Mouse (Mus musculus) cortical plate, adult 2 months (tissue): Measurements from ENCODE around the gene 2410131K14Rik. TPM values are rescaled to one million over a fixed set of nuclear protein-coding genes. Genes with fewer than 3 reads are reported as not detected.

Experiments used
- H3K27ac ChIP-seq: fragments of 200-500 bp; 2 replicates; pipeline ENCODE4 v1.5.1; 2012; ENCODE audit warnings: low read length, control low read depth, inconsistent platforms; ENCODE audit not compliant: insufficient read depth
- H3K4me1 ChIP-seq: fragments of 200-500 bp; 2 replicates; pipeline ENCODE4 v1.6.1; 2011; ENCODE audit warnings: low read length; ENCODE audit not compliant: control insufficient read depth, insufficient read depth
- H3K4me3 ChIP-seq: fragments of 200-500 bp; 2 replicates; pipeline ENCODE4 v1.5.1; 2011; ENCODE audit warnings: mild to moderate bottlenecking, low read length, control low read depth; ENCODE audit not compliant: insufficient read depth
- CTCF ChIP-seq: fragments of 200-500 bp; IDR thresholded peaks from 2 replicates; pipeline ENCODE4 v1.5.1; 2011; ENCODE audit warnings: mild to moderate bottlenecking, control low read depth, low read length; ENCODE audit not compliant: insufficient read depth; ENCODE audit errors: extremely low read depth
- POLR2A ChIP-seq: fragments of 200-500 bp; IDR thresholded peaks from 2 replicates; pipeline ENCODE4 v1.6.1; 2011; ENCODE audit warnings: mild to moderate bottlenecking, low read length, control low read depth; ENCODE audit not compliant: insufficient read depth; ENCODE audit errors: extremely low read depth
- polyA plus RNA-seq: library from polyadenylated mRNA; depleted of rRNA; stranded (reverse); fragments of >200 nt; gene quantifications from 2 replicates; pipeline ENCODE4 v1.2.3, GENCODE M21; 2012

Gene 2410131K14Rik
- polyA plus RNA-seq, 1 experiment, result 15.0 TPM

GRCm38 (mm10) chr5:118230071-118230611 is 14.9 kb upstream of the 2410131K14Rik start:
- TF ChIP-seq CTCF (no peak), POLR2A (no peak)
- Histone ChIP-seq H3K27ac (no peak overlapping the region), H3K4me3 (no peak overlapping the region), H3K4me1 (no peaks in the 10 kb centered on the region)

GRCm38 (mm10) chr5:118236891-118237290 is 8.1 kb upstream of the 2410131K14Rik start:
- no peak overlapping the region for H3K27ac ChIP-seq
- no peaks in the 10 kb centered on the region for H3K4me1 ChIP-seq
- H3K4me3 ChIP-seq, result no peak overlapping the region
- TF ChIP-seq CTCF, result no peak
- no peak for TF ChIP-seq POLR2A

- Histone ChIP-seq H3K27ac (no peak overlapping the region), H3K4me1 (no peaks in the 10 kb centered on the region), H3K4me3 (no peak overlapping the region)
- TF ChIP-seq POLR2A (no peak), CTCF (no peak)
Measured at GRCm38 (mm10) chr5:118239671-118240070, 5.4 kb upstream of the 2410131K14Rik start.

- 0 out of 2 replicates have a peak overlapping the region, but pooled peaks have one; percentile 14 for H3K27ac ChIP-seq
- H3K4me3 ChIP-seq, result peak overlapping the region; percentile 88
- peaks cover 3% of the 10 kb centered on the region; the same call in 1 of the 2 replicates for H3K4me1 ChIP-seq
- no peak for TF ChIP-seq POLR2A
- no peak for TF ChIP-seq CTCF
Measured at GRCm38 (mm10) chr5:118245606-118246308, 730 bp downstream of the 2410131K14Rik start.

GRCm38 (mm10) chr5:118247378-118247777 is 2.4 kb downstream of the 2410131K14Rik start:
- Histone ChIP-seq H3K27ac (no peak overlapping the region), H3K4me3 (no peak overlapping the region), H3K4me1 (peaks cover 3% of the 10 kb centered on the region; the same call in 1 of the 2 replicates)
- TF ChIP-seq CTCF (no peak), POLR2A (no peak)

- Histone ChIP-seq H3K27ac (no peak overlapping the region), H3K4me1 (peaks cover 3% of the 10 kb centered on the region; the same call in 1 of the 2 replicates), H3K4me3 (no peak overlapping the region)
- TF ChIP-seq CTCF, result no peak
- TF ChIP-seq POLR2A, result no peak
Measured at GRCm38 (mm10) chr5:118250987-118251386, 6.0 kb downstream of the 2410131K14Rik start.

GRCm38 (mm10) chr5:118253551-118253950 is 8.5 kb downstream of the 2410131K14Rik start:
- Histone ChIP-seq H3K4me3 (no peak overlapping the region), H3K4me1 (no peaks in the 10 kb centered on the region), H3K27ac (no peak overlapping the region)
- TF ChIP-seq CTCF (no peak), POLR2A (no peak)

- no peaks in the 10 kb centered on the region for H3K4me1 ChIP-seq
- TF ChIP-seq CTCF, result no peak
- TF ChIP-seq POLR2A, result no peak
- H3K4me3 ChIP-seq, result no peak overlapping the region
- H3K27ac ChIP-seq, result no peak overlapping the region
Measured at GRCm38 (mm10) chr5:118256981-118257380, 12.0 kb downstream of the 2410131K14Rik start.

GRCm38 (mm10) chr5:118259152-118259551 is 14.1 kb downstream of the 2410131K14Rik start:
- no peak overlapping the region for H3K4me3 ChIP-seq
- H3K4me1 ChIP-seq, result no peaks in the 10 kb centered on the region
- no peak overlapping the region for H3K27ac ChIP-seq
- TF ChIP-seq POLR2A (no peak), CTCF (no peak)

- Histone ChIP-seq H3K4me3 (no peak overlapping the region), H3K27ac (no peak overlapping the region), H3K4me1 (no peaks in the 10 kb centered on the region)
- no peak for TF ChIP-seq CTCF
- no peak for TF ChIP-seq POLR2A
Measured at GRCm38 (mm10) chr5:118259636-118260035, 14.6 kb downstream of the 2410131K14Rik start.
